Mouse (Mus musculus): ENCODE data around the gene Lgr4. TPM values are rescaled to one million over a fixed set of nuclear protein-coding genes. Genes with fewer than 3 reads are reported as not detected.

The Lgr4 gene
- total and polyA plus RNA-seq, 3 experiments, result 57.6 to 227 (median 123) TPM

DNA sequence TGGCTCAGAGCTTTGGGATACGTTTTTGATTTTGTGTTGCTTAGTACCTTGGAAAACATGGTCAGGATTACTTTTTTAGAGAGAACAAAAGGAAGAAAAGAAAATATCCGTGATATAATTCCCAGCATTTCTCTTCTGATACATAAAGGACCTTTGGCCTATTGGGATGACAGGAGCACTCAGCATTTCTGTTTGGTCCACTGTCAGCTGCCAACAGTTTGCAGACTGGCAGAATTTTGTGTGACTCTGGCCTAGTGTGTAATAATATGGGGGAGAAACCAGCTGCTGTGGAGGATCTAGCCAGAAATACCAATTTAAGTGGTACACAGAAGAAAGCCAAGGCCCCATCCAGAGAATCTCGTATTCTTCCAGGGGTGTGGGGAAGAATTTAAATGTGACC is 32.9 kb downstream of the Lgr4 start:
- DNase-seq, result no peak

DNA sequence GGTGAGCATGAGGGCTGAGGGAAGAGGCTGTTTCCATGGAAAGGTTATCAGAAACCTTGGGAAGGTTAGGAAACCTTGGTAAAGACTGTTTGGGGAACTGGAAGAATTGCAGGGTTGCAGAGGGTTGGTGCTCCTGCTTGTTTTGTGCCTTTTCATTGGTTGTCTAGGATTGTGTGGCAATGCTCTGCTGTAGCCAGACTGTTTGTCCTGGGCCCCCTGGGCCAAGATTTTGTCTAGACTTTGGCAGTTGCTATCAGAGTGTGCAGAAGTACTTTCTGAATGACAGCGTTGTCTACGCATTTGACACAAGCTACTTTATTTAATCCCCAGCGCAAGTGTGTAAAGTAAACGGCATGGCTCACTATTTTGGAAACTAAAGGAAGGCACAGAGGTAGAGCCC is 33.6 kb downstream of the Lgr4 start:
- no peak for DNase-seq

DNA sequence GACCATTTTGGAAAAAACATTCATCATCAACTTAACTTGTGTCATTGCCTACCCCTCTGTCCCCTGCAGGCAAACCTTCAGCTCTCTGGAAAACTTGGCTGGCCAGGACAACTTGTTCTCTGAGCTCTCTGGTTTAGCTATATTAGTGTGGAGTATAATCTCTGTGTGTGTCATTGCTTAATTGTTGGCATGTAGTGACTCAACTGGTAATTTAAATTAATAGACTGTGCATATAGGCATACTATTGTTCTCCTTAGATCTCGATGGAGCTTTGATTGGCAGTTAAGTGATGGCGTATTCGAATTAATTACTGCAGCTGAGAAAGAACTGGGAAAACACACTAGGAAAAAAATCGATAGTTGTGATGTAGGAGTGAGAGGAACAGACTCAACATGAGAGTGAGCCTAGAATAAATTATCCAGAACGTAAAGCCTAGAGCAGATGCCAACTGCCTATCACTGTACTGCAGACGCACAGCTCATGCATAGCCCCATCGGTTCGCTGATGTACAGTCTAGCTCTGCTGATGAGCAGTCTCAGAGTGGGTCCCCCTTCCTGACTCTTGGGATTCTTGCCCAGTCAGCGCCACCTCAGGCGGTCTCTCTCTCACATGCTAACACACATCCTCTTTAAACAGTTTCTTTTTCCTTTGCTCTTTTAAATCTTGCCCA is 35.7 kb downstream of the Lgr4 start:
- no peak for DNase-seq

DNA sequence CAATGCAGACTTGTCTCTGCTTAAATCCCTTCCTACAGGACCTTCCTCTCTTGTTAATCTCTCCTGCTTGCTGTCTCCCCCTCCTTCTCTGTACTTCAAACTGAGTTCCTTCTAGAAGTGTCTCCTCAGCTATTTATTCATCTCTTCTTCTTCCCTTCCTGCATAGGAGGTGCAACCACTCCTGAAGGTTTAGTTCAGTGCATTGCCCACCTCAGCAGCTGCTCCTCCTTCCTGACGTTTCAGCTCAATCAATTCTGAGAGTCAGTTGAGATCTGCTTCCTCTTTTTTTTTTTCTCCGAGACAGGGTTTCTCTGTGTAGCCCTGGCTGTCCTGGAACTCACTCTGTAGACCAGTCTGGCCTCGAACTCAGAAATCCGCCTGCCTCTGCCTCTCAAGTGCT is 36.4 kb downstream of the Lgr4 start:
- no peak for DNase-seq

DNA sequence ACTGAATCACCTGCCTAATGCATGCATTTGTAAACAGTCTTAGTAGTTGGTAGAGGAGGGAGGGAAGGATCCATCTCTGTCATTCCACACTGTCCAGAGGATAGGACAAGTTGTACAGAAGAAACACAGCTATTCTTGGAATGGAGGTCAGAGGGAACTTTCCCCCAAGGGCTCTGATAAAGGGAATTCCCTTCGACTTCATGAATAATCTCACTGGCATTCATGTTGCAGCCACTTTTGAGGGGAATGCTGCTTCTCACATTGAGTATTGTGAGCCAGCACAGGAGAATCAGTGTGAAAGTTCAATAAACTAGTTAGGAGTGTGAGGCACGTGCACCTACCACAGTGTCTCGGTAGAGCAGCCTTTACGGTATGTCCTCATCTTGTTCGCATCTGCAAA is 37.6 kb downstream of the Lgr4 start:
- DNase-seq, result no peak

DNA sequence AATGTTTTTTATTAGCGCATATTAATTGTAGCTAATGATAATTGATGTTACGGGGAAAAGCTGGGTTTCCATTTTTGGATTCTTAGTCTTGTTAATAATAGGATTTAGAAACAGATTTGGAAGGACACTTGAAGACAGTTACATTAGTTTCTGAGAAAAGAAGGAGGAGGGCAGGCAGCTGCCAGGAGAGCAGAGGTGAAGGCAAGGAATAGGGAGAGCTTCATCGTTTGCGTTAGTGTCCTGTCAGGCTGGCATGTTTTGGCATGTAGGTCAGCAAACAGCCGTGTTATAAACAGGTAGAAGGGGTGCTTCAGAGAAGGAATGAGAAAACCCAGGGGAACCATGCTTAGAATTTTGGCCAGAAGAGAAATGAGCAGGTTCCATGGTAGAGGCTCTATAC is 38.5 kb downstream of the Lgr4 start:
- no peak for DNase-seq

DNA sequence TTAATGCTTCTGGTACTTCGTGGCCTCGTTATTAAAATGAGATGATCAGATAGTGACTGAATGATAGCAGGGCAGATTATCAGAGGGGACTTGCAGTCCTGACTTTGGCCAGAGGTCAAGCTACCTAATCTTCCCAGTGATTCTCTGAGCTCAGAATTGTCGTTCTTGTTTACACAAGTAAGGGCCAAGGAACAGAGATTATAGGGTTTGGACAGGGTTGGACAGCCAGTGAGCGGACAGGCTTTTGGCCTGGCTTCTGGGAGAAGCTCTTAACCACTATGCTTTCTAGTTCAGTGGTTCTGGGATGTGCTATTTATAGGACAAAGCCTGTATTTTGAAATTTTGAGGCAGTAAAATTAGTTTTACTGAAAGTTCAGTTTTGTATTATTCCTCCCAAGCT is 39.3 kb downstream of the Lgr4 start:
- no peak for DNase-seq

DNA sequence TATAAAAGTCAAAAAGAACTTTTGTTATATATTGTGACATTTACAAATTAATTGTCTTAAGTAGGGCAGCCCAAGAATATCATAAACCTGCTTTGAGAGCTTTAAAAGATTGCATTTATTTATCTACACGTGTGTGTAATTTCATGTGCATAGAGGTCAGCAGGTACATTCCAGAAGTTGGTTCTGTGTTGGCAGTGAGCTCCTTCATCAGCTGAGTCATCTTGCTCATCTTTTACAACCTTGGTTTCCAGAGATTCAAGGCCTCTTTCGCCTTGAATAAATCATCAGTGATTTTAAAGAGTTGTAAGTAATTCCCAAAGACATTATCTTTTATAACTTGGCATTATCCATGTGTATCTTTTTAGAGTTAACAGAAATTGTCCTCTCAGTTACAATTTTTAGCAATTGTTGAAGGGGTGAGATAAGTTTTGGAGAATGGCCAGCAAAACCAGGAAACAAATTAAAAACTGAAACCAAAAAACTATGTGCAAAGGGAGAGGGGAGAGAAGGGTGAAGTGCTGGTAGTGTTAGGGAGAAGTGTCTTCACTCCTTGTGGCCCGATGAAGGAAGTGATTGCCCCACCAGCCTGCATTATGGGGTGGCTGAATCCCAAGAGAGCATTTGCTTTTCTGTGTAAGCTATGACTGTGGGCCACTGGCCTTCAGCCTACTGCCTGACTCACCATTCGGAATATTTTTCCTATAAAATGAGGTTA is 41.4 kb downstream of the Lgr4 start:
- peak; percentile 82 for DNase-seq

DNA sequence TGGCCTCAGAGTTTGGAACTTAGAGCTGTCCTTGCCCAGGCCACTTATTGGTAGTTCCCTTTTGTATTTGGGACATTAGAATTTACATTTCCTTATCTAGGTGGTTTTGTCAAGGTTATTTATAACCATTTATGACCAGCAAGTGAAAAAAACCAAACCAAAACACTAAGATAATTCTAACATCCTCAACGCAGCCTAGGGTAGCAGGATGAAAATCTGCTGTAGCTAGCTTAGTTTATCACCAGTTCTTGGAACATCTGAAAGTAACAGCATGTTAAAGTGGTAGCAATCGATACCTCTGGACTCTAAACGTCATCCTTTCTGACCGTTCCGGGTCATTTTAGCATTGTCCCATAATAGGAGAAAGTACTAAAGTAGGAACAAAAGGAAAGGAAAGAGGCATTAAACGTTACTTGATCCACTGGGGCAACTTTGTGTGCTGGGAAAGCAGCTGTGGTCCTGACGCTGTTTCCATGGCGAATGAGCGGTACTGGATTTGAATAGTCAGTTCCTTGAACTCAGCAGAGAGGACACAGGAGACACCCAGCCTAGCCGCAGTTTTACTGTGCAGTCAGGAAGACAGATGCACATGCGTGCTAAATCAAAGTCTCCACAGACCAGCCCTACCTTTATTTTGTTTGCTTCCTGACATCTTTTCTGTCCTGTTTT is 42.1 kb downstream of the Lgr4 start:
- peak; percentile 55 for DNase-seq

DNA sequence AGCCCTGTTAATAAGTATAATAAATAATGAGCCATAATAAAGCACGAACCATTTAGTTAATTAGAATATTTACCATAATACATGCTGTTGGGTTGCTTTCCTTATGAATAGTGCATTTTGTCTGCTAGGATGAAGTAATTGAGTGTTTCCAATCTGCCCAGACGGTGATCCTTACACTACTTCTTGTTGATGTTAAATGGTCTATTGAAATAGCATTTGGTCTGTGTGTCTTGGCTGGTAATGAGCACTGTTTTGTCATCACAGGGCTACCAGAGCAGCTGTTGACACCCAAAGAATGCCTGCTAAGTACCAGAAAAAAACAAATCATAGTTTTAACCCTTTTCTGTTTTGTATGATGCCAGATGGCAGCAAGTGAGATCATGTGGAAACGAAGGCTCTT is 42.8 kb downstream of the Lgr4 start:
- no peak for DNase-seq

DNA sequence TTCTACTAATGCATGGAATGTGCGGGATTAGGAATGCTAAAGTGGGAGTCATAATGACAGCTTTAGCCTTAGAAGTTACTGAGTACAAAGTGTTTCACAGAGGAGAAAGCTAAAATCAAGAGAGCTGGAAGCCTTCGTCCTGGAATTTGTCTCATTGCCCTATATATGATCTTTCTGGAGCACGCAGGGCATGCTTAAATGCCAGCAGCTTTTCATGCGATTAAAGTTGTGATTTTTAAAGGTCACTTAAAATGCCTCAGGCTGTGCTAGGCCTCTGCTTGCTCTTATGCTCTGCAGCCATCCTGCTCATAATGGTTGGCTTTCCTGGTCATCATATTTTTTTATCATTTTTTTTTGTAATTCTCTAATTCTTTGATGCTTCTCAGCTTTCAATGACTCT is 43.7 kb downstream of the Lgr4 start:
- no peak for DNase-seq

DNA sequence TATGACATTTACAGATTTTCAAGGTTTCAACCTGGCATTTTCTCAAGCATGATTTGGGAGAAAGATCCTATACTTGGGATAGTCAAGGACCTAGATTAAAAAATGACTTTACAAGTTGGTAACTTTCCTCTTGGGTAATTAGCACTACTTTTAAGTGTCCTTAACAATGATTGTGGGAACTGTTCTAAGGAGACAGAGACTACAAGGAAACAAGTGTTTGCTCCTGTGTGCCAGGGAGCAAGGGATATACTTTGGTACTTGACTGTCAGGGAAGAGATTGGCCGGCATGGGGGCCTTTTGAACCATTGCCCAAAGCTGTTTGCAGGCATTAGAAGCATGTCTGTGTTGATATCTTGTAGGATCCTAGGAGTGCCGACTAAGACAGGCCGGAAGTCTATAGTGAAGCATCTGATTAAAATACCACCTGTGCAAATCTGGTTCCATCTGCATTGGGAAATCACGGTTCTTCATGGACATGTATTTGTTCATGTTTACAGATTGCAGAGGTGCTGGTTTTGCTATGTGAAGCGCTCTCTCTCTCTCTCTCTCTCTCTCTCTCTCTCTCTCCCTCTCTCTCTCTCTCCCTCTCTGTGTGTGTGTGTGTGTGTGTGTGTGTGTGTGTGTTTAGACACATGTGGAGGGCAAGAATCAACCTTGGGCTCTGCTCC is 46.3 kb downstream of the Lgr4 start:
- DNase-seq, result no peak

DNA sequence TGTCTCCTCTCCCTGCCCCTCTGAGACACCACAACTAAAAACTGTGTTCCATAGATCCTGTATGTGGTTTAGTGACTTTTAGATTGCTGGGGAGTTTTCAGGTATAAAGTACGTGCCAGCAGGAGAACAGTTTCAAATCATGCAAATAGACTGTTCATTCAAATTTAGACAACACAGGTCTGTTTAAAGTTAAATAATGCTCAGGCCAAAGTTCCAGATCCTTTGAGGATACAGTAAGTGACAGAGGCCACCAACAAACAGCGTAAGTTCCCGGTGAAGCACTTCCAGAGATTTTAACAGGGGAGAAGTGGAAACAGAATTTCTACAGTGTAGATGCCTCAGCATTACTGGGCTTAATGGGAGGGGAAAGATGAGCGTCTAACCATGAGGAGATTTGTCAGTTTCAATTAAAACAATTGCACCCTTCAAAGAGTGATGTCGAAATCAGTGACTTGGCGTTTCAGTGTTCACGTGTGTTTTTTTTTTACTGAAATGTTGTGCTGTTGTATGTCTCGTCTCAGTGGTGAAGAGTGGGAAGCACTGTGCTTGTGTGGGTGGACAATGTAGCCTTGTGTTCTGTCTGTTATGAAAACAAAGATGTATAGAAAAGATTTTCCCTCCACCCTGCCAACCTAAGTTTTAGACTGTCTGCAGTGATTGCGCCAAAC is 48.4 kb downstream of the Lgr4 start:
- DNase-seq, result no peak

DNA sequence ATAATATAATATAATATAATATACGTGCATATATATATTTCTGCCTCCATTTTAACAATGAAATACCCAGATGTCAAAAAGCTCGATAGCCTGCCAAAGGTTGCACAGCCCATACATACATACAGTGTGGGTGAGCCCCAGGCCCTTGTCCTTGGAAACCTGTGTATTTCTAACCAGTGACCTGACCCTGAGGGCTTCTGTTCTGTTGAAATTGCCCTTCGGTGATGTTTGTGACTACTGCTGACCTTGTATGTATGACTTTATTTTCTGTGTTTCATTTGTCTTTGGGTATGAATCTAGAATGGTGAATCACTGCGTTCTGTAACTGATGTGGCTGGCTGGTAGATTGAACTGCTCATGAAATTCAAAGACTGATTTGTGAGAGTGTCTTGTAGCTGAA is 49.4 kb downstream of the Lgr4 start:
- DNase-seq, result peak; percentile 56

DNA sequence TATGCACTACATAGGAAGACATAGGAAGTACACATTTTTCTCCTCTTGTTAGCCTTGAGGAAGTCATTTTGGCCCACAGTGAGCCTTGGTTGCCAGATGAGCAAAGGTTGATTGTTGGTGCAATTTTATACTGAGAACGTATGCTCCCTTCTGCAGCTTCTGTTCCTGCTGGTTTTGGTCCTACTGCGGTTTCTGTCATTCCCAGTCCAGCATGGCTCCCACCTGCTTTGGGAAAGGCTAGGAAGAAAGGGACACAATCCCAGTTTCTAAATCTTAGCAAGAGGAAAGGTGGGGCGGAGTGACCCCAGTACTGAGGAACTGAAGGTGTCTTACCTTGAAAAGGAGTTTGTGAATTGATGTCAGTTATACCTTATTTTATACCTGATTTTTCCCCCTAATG is 51.9 kb downstream of the Lgr4 start:
- no peak for DNase-seq

DNA sequence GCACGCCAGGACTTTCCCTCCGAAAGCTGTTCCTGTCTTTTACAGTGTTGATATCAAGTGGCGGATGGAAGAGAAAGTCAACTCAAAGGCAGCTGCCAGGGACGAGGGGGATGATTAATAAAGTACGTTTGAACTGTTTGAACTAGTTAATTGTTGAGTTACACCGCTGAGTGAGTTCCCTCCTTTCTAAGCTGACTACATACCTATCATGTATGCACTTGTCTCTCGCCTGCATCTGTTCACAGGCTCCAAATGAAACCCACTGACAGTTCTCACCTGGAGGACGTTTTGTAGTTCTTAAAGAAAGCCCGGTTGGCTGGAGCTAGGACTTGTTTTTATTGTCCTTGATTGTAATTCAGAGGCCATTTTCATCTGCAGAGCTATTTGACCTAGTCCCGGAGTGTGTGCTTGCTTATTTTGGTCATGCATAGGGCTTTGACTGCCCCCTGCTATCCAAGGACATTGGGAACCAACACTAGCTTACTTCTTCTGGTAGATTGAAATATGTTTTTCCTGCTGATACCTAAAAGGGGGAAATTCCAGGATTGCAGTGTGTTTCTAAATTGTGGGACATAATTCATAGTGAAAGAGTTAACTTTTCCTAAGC is 52.6 kb downstream of the Lgr4 start:
- no peak for DNase-seq

DNA sequence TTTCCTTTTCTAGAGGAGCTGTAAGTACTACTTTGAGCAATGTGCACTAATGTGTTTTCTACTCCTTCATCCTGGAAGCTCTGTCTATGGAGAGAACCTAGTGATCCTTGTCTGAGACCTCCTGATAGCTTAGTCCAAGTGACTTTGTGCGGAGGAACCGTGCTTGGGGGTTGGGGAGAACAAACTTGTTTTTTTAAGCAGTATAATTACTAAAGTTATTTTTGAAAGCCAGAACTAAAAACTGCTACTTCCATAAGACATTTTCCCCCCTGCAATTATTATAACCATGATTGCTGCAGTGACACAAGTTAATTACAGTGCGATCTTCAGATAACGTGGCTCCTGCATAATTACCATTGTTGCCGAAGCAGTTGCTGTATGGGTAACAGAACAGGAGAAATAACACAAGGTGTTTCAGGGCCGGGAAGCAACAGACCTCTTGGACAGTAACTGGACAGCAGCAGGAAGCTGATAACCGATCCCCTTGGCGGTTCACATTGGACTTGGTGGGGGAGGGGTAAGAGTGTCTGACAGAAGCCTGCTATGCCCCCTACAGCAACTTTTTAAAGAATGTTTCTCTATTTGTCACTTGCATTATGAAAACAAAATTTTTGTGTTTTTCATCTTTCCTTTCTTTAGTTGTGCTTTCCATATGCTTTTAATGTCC is 53.4 kb downstream of the Lgr4 start:
- DNase-seq, result no peak

DNA sequence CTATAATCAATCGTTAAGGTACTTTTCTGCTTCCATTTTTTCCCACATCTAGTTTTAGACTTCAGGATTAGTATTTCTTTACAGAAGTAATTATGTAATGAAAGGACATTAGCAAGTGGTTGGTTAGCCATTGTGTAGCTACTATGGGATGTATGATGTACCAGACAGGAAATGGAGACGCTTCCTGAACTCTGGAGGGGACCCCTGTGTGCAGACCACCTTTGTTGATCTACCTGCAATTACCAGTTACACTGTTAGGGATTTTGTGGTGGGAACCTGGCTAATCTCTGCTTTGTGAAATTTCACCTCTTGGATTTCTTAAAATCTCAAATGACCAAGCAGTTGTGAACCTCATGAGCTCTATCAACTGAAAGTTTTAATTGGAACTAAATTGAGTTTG is 54.9 kb downstream of the Lgr4 start:
- no peak for DNase-seq

DNA sequence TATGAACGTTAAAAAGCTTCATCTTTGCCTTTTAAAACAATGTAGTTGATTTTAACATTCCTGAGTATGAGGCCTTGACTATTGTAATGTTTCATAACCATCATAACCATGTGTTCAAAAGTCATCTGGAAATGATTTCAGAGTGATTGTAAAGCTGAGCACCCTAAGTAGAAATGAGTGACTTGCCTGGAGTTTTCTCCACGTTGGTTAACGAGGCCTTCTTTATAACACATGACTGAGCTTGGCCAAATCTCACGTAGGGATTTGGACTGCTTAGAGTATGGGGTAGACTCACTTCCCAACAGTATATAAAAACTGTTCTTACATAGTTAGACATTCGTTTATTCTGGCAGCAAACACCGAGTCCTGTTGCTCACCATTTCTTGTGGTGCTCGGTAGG is 55.5 kb downstream of the Lgr4 start:
- no peak for DNase-seq

DNA sequence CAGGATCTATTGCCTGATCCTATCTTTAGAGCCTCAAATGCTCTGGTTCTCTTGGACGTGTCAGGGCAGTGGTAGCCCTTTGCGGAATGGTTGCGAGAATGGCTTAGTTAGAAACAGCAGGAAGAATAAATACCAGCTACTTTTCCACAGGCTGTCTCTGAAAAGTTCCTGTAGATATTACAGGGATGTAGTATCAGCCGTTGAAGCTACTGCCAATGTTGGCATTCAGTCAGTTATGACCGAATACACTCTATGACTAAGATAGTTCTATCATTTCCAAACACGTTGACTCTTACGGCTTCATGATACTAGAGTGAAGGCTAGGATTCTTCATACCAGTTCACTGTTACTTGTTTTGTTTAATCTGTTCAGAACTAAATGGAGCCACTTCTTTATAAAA is 57.4 kb downstream of the Lgr4 start:
- no peak for DNase-seq

DNA sequence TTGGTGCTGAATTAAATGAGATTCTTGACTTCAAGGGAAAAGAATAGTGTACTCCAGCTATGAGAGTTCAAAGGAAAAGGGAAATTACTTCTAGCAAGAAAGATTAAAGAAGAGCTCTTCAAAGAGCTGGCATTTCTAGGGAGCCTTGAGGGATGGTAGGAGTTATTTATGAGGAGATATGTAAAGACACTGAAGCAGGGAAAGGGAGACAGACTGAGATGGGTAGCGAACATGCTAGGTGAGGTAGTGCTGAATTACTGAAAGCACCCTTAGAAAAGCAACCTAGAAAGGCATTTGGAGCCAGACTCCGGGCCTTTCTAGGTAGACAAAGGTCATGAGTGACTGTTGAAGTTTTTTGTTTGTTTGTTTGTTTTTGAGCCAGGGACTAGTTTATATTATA is 58.7 kb downstream of the Lgr4 start:
- DNase-seq, result no peak
